Mouse (Mus musculus): ENCODE results near the gene Prkra.

Prkra gene

DNA sequence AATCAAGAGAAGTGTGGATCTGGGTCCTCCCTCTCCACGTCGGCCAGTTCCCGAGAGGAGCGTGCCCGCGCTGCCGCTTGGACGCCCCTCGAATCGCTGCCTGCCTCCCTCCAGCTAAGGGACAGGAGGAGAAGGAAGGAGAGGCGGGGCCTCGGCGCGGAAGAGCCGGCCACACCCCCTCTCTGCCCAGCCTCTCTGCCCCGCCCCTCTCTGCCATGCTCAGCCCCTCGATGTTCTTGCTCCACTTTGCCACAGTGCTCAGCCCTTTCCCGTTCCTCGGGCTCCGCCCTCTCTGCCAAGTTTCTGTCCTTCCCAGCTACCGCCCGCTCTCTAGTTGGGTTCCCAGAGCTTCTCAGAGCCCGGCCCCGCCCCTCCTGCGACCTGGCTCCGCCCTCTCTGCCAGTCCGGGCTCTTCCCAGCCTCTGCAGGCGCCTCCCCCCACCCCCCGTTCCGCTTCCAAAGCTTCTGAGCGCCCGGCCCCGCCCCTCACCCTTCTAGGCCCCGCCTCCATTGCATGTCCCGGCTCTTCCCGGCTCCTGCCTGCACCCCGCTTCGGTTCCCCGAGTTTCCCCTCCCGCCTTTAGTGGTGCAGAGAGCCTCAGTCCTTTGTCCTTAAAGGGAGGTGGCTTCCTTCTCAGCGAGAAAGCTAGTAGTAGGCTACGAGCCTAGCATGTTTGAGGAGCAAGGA lies at the start of gene Prkra, which contains the start of gene Pjvk:
Prkra (minus strand) TSS at position 133 of the 688 bp plus-strand sequence.
Pjvk (plus strand) TSS at position 594 of the 688 bp plus-strand sequence.
- peak; percentile 99 for DNase-seq

DNA sequence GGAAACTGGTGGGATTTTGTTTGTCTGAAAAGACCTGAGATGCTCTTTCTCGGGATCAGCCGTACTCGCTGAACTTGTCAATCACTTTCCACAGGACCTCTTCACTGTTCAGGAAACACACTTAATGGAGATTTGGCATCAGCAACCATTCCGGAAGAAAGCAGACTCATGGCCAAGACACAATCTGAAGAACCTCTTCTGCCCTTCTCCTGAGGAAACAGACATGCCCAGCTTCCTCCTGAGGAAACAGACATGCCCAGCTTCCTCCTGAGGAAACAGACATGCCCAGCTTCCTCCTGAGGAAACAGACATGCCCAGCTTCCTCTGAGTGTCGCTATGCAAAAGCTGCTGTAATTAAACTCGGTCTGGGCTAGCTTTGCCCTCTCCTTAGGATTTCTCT lies 47.5 kb upstream of the Prkra start:
- DNase-seq = no peak

DNA sequence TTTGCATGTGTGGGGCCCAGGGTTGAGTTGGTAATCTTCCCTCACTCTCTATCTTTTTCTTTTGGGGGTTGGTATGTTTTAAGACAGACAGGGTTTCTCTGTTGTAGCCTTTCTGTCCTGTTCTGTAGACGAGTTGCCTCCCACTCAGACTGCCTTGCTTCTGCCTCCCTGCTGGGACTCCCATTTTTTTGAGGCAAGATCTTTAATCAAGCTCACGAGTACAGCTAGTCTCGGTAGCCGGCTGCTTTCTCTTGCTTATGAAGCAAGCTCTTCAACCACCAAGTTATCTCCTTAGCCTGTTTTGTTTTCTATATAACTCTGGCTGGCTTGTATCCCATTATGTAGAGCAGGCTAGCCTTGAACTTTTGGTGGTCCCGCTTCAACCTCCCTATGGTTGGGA lies 46.0 kb upstream of the Prkra start:
- DNase-seq = no peak

DNA sequence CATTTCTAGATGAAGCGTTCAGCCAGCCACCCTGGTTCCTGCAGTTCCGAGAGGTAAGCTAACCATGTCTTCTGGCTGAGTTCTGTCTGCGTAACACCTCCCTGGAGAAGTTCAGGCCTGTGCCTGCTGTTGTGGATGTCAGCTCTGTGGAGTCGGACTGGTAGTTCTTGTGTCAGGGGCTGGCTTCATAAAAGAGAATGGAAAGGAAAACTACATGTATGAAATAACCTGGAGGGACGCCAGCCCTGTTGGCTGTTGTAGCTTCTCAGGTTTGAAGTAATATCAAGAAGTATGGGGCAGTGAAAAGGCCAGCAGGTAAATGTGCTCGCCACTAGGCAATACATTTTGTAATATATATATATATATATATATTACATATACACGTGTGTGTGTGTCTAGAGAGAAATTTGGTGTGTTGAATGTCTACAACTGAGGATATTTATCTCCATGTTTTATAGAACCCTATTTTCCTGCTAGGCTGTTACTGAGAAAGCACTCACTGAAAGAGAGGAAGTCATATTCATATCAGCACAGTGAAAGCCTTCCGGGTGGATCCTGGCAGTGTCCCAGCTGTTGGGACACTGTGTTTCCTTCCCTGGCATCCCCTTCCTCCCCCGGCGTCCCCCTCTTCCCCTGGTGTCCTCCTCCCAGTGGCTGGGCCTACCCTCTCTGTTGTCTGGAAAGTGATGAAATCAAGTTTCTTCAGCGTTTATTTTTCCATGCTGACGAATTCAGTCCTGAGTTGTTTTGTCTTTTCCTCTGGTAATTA lies 42.8 kb upstream of the Prkra start:
- DNase-seq = no peak

DNA sequence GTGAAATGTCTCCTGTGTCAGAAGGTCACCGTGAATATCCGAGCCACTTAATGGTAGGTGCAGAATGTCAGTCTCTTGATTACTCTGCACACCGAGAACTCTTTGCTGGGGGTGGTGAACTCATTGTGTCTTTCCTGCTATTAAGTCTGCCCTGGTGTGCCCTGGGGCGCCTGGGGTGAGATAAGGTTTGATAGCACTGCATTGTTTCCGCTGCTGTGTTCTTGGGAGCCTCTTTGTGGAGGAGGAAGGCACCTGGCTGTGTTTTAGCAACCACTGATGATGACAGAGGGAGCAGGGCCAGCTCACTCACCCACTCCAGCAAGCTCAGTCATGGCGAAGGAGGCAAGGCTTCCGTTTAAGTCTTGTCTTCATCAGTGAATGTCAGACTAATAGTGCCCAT lies 40.3 kb upstream of the Prkra start:
- DNase-seq = no peak

DNA sequence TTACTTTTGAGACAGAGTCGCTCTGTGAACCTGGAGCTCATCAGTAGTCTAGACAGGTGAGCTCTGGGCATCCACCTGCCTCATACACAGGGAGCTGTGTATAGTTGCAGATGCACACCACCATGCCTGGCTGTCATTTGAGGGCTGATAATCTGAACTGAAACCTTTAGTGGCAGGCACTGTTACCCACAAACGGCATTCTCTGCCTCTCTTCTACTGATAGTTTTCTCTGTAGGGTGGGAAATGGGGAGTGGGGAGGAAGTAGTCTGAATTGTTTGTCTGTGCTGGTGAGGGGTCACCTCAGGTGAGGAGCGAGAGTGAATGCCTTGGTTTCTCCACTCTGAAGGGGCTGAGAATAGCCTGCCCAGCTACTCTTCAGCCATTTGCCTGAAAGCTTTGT lies 39.8 kb upstream of the Prkra start:
- DNase-seq = no peak

DNA sequence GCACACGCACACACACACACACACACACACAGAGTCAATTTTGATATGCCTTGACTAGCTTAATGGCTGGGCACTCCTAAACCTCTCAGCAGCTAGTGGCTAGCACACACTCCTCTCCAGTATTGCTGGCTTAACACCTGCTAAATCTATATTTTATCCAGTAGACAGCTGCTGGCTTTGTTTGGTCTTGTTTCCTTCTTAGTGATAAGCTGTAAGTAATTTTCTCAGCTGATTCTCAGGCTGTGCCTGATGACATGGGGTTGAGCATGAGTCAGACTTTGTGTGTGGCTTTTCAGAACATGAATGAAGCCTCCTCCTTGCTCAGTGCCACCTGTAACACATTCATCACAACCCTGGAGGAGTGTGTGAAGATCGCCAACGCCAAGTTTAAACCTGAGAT lies 39.2 kb upstream of the Prkra start:
- DNase-seq = no peak

DNA sequence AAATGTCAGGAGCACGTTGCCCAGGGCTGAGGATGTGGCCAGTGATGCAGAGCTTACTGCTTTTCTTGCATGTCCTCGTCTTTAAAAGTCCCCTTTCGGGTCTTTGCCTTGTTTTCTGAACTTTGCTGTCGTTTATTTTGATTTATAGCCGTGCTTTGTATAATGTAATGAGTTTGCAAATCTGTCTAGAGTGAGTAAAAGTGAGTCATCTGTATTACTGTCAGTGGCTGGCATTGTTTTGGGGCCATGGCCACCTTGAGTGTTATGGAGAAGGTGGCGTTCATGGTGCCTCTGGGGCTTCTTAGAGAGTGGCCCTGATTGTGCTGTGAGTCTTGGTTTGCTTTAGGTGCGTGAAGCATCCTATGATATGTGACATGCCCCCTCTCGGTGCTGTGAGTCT lies 34.5 kb upstream of the Prkra start:
- DNase-seq = no peak

DNA sequence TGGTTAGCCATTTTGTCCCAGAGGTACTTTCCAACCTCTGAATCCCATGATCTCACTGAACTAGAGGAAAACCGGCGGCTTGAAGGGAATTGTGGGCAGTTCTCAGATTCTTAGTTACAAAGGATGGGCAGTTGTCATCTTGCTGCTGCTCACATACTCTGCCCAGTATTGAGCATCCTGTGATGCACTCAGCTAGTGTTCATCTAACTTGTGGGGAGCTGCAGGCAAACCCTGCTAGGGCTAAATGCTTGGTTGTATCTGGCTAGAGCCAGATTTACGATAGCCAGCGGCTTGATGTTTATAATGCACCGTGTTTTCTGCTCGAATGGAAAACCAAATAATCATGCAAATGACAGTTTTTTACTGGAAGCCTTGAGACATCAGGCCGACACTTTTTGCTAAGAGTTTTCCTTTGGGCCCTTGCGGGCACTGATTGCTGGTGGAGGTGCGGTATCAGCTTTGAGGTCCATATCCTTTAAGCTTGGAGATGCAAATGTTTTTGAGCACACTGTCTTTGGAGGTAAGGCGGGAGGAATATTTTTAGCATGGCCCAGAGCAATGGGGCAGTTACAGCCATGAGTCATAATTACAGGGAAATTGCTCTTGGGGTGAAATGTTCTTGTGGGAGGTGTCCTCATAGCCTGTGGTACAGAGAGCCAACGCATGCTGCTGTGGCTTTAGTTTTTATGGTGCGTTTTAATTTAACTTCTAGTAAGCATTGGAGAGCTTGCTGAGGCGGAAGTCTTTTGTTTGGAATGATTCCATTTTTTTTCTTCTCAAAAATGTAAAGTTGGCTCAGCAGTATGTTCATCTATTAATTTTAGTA lies 28.8 kb upstream of the Prkra start:
- DNase-seq = peak; percentile 20

DNA sequence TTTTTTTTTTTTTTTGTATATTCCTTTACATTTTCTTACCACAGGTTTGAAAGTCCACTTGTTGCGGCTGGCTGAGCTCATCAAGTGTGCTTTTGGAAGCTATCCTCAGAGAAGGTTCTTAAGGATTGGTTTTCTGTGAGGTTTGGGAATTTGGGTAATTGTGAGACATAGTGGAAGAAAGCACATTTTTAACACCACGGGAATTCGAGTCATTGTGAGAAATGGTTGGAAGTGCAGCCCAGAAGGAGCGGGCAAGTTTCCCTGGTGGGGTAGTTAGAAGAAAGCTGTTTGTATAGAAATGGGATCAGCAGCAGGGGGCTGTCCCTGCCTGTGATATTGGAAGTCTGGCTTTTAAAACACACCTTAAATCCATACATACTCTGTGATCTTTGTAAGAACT lies 28.1 kb upstream of the Prkra start:
- peak; percentile 10 for DNase-seq

DNA sequence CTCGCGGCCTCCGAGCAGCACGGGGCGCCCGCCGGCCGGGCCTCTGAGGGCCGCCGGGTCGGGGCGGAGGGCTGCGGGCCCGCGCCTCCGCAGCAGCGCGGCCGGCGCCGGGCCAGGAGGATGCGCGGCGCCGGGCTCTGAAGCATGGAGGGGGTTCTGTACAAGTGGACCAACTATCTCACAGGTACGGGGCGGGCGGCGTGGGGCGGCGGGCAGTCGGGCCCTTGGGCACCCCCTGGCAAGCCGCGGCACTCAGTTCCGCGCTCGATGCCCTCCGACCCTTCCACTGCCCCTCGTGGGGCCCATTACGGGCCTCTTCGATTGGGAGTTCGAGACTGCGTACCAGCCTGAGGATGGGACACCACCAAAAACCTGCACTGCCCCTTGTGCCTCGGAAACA lies 27.6 kb upstream of the Prkra start:
- peak; percentile 67 for DNase-seq

DNA sequence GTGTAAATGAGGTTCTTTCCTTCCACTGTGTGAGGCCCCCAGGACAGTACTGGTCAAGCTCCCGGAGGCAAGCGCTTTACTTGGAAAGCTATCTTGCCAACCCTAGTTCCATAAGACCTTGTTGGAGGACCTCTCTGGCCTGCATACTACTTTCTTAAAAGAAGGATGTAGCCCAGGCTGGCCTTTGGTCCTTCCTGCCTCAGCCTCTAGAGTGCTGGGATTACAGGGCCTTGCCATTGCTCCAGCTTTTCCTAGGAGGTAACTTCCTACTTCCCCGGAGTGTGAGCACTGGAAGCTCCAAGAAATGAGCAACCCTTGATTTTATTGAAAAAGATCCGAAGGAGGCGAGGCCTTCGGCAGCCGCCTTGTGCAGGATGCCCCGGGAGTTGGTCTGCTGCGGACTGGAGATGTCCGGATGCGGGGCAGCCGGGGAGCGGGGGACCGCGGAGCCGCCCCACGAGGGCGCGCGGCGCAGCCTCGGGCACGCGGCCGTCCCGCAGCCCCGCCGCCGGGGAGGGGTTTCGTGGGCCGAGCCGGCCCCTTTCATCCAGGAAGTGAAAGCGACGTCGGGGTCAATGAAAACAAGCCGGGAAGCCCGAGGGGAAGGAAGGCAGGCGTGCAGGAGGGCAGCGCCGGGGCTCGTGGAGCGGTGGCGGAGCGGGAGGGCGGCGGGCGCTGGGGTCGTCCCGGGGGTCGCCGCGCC lies 27.1 kb upstream of the Prkra start, which contains the start of gene Plekha3:
Plekha3 (plus strand) TSS at position 557 of the 703 bp plus-strand sequence.
- DNase-seq = peak; percentile 91

DNA sequence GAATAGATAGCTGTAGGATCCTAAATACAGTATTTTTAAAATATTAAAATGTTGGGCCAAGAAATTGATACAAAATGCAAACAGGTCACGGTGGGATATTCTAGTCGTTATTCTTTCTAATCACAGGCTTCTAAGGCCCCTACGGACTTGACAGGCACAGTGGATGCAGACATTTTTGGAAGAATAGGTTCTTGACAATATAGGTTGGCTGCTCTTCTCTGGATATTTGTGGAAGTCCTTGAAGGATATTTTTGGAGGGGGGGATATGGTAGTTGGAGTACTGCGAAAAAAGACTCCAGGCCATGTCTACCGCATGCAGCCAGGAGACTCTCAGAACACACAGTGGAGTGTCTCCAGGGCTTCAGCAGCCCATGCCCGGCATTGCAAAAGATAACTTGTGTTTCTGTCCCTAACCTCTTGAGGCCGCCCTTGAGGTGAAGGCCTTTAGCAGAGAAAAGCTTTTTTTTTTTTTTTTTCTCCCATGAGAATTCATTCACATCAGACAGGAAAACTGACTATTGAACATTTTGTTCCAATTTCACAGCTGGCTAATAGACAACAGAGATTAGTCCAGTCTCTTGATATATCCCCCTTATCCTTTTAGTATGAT lies 25.8 kb upstream of the Prkra start:
- DNase-seq = peak; percentile 68

DNA sequence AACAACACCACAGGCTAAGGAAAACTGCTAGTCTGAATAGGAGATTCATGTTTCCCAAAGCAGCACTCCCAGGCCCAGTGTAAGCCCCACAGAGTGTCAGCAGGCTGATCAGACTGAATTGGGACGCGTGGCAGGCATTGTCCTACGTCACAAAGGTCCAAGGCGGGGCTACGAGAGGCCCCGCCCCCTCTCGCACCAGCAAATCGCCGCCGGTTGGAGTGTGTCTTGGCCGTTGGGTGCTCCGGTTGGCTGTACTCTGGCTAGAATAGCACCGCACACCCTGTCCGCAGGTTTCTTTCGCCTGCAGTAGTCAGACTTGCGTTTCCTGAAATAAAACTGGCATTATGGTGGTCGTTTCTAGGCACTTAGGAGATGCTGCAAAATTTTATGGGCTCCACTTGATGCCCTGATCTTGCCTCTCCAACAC lies 25.2 kb upstream of the Prkra start, which contains the start of gene Fkbp7:
Fkbp7 (minus strand) TSS at position 151 of the 427 bp plus-strand sequence.
- peak; percentile 94 for DNase-seq

DNA sequence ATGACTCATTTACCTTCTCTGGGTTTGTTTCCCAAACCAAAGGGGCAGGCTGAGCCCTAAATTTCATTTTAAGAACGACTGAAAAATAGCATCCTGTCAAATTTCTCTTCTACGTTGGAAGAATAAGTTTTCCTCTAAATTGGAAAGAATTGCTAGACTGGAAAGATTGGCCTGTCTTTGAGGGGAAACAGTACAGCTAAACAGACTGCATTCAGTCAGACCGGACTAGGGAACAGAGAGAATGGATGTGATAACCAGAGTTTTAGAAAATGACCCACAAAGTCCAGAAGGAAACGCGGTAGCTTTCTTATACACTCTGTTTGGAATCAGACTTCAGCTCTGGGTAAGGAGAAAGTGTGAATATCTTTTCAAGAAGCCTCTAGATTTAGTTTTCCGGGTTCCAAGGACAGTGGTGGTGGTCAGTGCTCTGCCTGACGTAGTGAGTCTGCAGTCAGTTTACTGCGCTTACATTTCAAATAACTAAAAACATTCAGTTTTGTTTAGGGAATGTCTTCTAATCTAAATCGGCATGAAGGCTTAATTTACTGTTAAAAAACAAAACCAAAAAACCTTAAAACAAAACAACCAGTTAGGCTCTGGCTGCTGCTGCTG lies 24.4 kb upstream of the Prkra start:
- peak; percentile 11 for DNase-seq

DNA sequence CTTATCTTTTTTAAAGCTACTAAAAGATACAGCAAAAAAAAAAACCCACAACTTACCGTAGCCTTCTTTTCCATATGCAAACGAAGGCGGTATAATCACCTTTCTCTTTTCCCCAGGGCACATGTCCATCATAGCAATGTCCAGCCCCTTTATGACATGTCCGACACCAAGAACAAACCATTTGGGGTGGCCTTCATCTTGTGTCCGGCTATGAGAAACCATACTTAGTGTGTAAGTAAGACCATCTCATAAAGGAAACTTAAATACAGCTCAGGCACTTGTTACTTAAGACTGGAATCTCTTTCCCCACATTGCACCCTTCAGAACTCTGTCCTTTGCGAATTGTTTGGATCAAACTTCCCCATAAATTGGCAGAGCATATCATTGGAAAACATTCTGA lies 23.8 kb upstream of the Prkra start:
- no peak for DNase-seq

DNA sequence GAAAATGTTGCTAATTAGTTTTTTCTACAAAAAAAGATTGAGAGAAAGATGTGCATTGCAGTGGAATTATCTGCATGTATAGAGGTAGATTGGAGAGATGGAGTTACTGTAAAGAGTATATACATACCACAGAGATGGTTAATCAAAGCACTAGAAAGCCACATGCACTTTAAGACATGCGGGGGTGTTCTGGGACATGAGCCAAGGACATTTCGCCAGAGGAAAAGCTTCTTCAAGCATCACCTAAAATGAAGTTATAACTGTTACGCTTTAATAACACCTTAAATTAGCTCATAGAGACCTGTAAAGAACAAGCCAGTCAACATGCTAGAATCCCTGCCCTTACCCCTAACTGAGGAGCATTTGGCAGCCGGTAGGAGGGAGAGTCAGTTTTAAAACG lies 19.4 kb upstream of the Prkra start:
- DNase-seq = no peak

DNA sequence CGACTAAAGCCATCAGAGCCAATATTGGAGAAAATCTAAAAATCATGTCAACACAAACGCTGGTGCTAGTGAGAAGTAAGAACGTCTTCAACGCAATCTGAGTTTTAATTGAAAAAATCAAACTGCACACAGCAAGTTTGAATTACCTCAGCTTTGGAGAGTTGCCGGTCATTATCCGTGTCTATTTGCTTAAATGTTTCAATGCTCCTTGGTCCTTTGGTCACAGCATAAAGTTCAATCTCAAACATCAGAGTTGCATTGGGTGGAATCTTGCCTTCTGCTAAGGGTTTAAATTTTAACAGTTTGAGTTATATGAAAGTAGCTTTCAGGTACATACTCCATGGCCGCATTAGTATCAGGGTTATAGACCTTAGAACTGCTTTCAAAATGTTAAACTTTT lies 17.7 kb upstream of the Prkra start:
- no peak for DNase-seq

DNA sequence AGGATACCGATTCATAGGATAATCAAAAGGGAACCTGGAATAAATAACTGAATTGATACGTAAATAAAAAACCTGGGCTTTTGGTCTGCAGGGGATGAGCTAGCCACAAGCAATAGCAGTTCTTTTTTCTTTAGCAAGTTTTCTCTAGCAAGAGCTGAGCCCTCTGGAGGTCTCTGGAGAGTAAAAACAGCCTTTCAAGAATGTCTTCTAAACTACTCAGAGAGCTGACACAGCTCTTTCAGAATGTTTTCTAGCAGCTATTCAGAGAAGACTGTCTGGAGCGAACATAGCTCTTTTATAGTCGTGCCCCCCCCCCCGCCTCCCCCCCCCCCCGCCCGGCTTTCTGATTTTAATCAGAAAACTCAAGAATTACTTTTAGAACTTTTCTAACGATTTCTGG lies 11.6 kb upstream of the Prkra start:
- peak; percentile 10 for DNase-seq

DNA sequence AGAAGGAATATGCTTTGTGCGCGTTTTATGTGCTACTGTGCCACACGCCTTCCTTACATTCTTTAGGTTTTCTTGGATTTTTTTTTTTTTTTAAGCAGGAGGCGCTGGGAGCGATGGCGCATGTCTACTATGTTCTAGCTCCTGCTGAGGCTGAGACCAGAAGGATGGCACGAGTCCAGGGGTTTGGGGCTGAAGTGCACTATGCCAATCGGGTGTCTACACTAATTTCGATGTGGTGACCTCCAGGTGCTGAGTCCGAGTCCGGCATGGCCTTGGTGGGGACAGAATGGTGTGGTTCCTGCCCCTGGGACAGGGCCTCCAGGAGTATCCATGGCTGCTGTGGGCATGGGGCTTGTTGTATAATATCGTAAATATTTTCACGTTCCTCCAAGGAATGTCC lies 10.7 kb upstream of the Prkra start:
- no peak for DNase-seq

DNA sequence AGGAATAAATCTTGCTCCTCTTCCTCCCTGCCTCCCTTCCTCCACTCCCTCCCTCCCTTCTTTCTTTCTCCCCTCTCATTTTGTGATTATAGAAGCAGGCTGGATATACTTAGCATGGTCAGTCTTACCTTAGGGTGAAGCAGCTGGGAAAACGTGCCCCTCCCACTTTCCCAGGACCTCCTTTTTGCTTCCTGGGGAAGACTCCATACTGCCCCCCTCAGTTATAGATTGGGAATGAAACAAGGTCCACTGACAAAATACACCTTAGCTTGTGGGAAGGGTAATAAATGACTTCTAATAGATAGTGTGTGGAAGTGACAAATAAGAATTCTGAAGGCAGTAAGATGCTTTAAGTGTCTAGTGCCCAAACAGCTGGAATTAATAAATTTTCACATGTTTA lies 8.2 kb upstream of the Prkra start:
- DNase-seq = peak; percentile 40

DNA sequence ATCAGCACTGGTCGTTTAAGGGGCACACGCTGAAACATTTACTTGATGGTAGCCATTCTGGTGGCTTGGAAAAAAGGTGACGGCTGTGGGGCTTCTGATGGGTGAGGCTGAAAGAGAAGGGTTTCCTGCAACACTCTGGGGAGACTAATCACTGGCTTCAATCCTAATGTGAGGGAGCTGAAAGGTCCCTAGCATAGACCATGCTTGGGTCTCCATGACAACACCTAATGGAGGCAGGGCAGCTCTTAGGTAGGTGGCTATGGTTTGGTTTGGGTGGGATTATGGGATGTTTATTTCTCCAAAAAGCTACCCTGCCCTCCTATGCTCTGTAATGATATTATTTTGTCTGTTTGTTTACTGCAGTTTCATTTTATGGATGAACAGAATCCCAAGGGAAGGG lies 7.6 kb upstream of the Prkra start:
- DNase-seq = no peak
